Mouse (Mus musculus) gastrocnemius, postnatal 10 days (tissue): ENCODE data around the gene Habp4. TPM values are rescaled to one million over a fixed set of nuclear protein-coding genes. Genes with fewer than 3 reads are reported as not detected.

Source experiments
- DNase-seq: peaks from one replicate; pipeline ENCODE4 v3.0.0; 2021; ENCODE audit warnings: mixed read lengths
- total RNA-seq, 2 experiments: library from RNA; stranded (reverse); gene quantifications; 2 replicates each; pipeline ENCODE4 v1.2.3; 2021

The Habp4 gene
- total RNA-seq, 2 experiments from 2014 or later, result 22.9 to 25.5 TPM

- no peak for DNase-seq
Measured at GRCm38 (mm10) chr13:64178000-64178399, 16.4 kb downstream of the Habp4 start.

- no peak for DNase-seq
Measured at GRCm38 (mm10) chr13:64178746-64179652, 17.4 kb downstream of the Habp4 start.

GRCm38 (mm10) chr13:64180300-64180699, 18.7 kb downstream of the Habp4 start:
- DNase-seq, result no peak

GRCm38 (mm10) chr13:64180888-64181287, 19.3 kb downstream of the Habp4 start:
- DNase-seq, result peak; percentile 52

GRCm38 (mm10) chr13:64182091-64182490, 20.5 kb downstream of the Habp4 start:
- no peak for DNase-seq

- DNase-seq, result no peak
Measured at GRCm38 (mm10) chr13:64183583-64183982, 22.0 kb downstream of the Habp4 start.

GRCm38 (mm10) chr13:64184361-64184760, 22.7 kb downstream of the Habp4 start:
- DNase-seq, result no peak

- no peak for DNase-seq
Measured at GRCm38 (mm10) chr13:64185176-64185575, 23.6 kb downstream of the Habp4 start.

- DNase-seq, result no peak
Measured at GRCm38 (mm10) chr13:64185586-64185985, 24.0 kb downstream of the Habp4 start.

- DNase-seq, result no peak
Measured at GRCm38 (mm10) chr13:64186516-64186915, 24.9 kb downstream of the Habp4 start.

GRCm38 (mm10) chr13:64187065-64187464, 25.4 kb downstream of the Habp4 start:
- DNase-seq, result no peak

GRCm38 (mm10) chr13:64197899-64198298, 36.3 kb downstream of the Habp4 start:
- DNase-seq, result no peak

- DNase-seq, result no peak
Measured at GRCm38 (mm10) chr13:64198310-64198709, 36.7 kb downstream of the Habp4 start.

GRCm38 (mm10) chr13:64200911-64201310, 39.3 kb downstream of the Habp4 start:
- DNase-seq, result no peak

GRCm38 (mm10) chr13:64204726-64205125, 43.1 kb downstream of the Habp4 start:
- no peak for DNase-seq

- no peak for DNase-seq
Measured at GRCm38 (mm10) chr13:64205186-64205585, 43.6 kb downstream of the Habp4 start.

GRCm38 (mm10) chr13:64208146-64208545, 46.5 kb downstream of the Habp4 start:
- no peak for DNase-seq

- DNase-seq, result no peak
Measured at GRCm38 (mm10) chr13:64211995-64212603, 50.5 kb downstream of the Habp4 start.

GRCm38 (mm10) chr13:64214891-64215290, 53.3 kb downstream of the Habp4 start:
- no peak for DNase-seq

GRCm38 (mm10) chr13:64225738-64226137, 64.1 kb downstream of the Habp4 start:
- no peak for DNase-seq

- DNase-seq, result no peak
Measured at GRCm38 (mm10) chr13:64226725-64227124, 65.1 kb downstream of the Habp4 start.

- no peak for DNase-seq
Measured at GRCm38 (mm10) chr13:64233139-64233538, 71.5 kb downstream of the Habp4 start.

GRCm38 (mm10) chr13:64235062-64235715, 73.6 kb downstream of the Habp4 start:
- DNase-seq, result no peak
